Mouse (Mus musculus): ENCODE results near the gene Etfa.
A peak's percentile ranks its signal among the peaks of the same experiment; 100 is the strongest.

Gene Etfa

DNA sequence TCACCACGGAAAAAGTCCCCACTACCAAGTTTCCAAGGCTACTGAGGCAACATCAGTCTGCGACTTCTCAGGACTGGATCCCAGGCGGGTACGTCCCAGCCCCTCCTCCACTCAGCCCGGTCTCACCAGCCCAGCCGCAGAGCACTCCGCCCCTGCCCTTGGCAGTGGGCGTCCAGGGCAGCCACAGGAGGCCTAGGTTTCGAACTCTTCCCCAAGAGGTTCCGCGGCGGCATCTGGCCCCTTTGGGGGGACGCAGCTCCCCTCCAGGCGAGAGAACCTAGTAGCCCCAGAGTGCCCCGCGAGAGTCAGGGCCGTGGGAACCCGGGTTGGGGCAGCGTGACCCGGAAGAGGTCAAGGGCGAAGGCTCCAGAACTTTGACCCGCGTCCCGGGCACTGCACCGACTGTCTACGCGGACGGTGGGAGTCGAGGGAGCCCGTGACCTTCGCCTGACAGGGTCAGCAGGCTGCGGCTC, 486 bp downstream of the Etfa start:
- no peak for DNase-seq (ENCODE audit: low spot score)

DNA sequence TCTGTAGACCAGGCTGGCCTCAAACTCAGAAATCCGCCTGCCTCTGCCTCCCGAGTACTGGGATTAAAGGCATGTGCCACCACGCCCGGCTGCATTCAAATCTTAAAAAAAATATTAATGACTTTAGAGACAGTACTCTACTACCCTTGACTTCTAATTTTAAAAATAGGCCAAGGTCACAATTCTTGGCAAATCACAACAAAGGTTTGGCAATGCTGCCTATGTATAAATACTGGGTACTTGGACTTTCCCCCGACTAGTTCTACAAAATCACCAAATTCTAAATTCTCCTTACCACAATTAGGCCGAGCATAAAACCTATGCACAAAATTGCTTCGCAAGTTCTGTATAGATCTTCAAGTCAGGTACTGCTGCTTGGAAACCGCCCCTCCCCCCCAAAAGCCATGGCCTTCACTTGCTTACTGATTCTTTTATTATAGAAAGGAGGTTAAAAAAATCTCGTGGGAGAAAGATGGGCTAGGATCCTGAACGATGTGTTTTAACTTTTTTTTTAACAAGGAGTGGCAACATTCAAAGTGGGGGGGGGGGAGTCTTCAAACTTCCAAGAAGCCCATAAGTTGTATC, 1.3 kb downstream of the Etfa start:
- no peak for DNase-seq (ENCODE audit: low spot score)

DNA sequence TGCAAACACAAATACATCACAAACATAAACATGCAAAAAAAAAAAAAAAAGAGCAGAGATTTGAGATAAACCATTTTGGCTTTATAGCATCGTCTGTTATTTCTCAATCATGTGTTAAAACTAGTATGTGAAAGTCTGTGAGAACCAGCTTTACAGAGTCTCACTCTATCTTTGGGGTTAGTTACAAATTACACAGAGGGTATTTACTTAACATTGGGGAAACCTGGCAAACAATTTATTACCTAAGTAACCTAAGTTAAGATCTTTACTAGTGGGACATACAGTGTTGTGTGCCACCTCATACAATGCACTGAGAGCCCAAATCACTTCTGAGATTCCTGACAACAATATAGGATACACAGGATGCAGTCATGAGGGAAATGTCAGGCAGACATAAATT, 2.3 kb downstream of the Etfa start:
- no peak for DNase-seq (ENCODE audit: low spot score)

DNA sequence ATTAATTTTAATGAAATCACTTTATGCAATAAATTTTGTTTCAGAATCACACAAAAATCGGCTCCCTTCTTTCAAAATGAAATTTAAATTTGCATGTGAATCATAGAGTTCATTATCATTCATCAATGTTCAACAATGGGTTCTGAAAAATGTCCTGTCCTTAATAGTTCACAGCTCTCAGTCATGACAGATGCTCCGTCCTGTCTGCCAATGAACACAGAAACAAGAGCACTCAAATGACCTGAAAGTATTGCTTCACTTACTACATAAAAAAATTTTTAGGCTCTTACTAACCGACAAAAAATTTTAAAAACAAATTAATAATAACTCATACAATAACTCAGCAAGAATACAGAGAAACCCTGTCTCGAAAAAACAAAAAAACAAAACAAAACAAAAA, 3.3 kb downstream of the Etfa start:
- no peak for DNase-seq (ENCODE audit: low spot score)

DNA sequence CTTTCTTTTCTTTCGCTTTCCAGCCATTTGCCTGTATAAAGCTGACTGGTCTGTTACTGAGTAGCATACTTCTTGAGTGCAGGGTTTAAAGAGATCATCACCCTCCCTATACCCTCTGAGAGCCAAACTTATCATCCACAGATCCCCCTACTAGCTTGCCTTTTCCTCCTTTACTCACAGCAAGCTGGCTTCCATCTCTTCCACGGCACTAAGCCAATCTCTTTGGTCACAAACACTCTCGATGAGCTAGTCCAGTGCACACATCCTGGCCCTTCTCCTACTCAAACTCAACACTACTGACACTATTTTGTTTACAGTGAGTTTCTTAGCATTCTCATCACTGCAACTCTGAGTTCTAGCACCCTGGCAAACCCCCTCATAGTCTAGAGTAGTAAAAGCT, 4.1 kb downstream of the Etfa start:
- DNase-seq (ENCODE audit: low spot score), result no peak

DNA sequence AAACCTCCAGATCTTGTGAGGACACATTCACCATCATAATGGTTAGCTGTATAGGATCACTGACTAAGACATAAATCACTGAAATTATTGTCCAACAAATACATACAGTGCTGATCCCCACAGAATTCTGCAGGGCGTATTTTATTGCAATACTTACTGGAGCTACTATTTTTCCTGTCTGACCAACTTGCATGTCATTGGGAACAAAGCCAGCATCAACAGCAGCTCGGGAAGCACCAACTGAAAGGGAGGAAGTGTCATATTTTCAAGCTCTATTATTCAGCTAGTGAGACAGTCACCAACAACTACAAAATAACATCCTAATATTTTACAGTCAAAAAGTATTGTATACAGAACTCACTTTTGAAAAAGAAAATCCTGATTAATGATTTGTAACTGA, 29.9 kb downstream of the Etfa start:
- no peak for DNase-seq (ENCODE audit: low spot score)

DNA sequence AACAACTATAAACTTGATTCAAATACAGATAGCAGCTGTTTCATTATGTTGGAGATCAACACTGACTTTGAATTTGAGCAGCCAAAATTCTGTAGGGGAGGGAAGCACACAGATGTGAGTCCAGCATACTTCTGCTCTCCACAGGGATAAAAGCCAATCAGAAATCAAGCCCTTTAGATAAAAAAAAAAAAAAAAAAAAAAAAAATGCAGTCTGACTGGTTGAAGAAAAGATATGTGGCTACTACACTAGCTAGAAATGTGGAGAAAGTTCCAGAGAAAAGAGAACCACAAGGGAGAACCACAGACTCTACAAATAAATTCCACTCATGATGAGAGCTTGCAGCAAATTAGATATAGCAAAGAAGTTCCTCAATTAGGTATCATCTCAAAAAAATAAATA, 33.3 kb downstream of the Etfa start:
- no peak for DNase-seq (ENCODE audit: low spot score)

DNA sequence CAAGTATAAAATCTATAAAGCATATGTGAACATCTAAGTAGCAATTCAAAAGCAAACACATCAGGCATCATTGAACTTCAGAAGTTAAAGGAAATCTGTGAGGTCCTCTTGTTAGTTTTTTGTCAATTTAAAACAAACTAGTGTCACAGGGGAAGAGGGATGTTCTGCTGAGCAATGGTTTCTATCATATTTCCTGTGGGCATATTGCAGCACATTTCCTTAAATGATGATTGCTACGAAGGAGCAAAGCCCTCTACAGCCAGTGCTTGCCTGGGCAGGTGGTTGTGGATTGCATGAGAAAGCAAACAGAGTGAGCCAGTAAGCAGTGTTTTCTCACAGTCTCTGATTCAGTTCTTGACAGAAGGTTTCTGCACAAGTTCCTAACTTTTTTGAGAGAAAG, 36.0 kb downstream of the Etfa start:
- DNase-seq (ENCODE audit: low spot score), result no peak

DNA sequence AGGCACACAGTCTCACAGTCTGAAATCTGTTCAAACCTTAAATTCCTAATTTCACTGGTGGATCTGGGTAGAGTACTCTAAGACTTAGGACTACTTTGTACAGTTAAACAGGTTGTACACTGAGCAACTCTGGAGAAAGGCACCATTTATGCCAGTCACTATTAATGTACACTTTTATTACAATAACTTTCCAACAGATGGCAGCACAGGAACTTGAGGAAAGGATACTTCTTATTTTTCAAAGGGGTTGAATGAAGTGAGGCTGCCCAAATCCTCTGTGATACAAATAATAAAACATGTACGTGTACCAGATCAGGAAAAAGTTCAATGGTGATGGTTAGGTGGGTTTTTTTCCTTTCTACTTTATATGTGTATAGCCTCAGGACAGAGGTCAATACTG, 43.6 kb downstream of the Etfa start:
- no peak for DNase-seq (ENCODE audit: low spot score)

DNA sequence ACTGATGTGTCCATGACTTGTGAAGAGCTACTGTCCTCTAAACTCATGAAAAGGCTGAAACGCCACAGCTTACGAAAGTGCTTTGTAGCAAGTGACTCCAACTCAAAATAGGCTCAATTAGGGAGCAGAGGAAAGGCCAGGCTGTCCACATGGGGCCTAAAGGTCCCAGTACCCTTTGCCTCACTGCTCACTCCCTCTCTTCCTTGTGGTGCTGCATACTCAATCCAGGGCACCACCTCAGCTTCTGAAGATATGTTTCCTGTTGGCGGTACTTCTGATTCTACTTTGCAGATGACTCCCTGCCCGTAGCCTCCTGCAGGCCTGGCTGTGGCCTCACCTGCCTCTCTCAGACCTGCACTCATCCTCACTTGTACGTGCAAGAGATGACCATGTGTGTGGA, 58.7 kb downstream of the Etfa start:
- no peak for DNase-seq (ENCODE audit: low spot score)

DNA sequence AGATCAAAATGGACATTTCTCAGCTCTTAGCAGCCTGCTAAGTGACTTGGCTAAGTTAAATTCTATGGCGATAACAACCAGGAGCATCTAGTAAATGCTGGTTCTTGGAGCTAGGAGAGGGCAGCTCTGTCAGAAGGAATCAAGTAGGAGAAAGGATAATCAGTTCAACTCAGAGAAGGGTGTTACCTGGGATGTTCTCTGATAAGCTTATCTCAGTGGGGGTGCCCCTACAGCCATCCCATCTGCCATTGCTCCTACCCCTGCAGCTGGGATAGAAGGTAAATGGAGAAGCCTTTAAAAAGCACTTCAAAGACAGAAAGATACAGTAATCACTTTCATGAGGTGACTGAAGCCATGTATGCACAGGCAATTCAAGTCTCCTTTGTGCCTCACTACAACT, 59.1 kb downstream of the Etfa start:
- no peak for DNase-seq (ENCODE audit: low spot score)

DNA sequence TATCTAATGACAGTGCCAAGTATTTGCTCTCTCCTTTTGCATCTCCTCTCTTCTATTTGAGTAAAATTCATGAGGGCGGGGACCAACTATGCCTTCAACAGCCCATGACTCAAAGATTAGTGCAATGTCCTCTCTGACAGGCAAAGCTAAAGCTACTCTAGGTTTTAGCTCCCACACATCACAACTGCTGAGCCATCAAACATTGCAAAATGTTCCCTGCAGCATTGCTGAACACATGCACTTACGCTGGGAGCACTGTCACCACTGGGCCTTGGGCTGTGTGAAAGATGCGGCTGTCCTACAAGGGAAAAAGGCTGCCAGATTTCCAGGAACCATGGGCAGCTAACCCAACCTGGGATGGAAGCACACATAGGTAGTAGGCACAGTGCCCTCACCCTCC, 60.6 kb downstream of the Etfa start:
- no peak for DNase-seq (ENCODE audit: low spot score)

DNA sequence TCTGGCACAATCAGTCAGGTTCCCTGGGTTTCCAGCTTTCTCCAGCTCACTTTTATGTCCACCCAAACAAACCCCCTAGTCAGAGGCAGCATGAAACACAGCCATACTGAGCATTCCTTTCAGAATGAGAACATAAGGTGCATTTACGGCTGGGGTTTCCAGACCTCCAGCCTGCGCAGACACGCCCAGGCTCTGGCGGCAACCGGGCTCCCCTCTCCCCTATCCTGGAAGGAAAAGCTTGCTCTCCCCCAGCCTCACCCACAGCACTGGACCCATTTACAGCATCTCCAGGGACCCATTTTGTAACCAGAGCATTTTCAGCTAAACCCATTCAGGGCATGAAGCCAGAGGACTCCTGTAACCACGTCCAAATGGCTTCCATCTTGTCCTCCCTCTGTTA, 62.0 kb downstream of the Etfa start:
- no peak for DNase-seq (ENCODE audit: low spot score)

DNA sequence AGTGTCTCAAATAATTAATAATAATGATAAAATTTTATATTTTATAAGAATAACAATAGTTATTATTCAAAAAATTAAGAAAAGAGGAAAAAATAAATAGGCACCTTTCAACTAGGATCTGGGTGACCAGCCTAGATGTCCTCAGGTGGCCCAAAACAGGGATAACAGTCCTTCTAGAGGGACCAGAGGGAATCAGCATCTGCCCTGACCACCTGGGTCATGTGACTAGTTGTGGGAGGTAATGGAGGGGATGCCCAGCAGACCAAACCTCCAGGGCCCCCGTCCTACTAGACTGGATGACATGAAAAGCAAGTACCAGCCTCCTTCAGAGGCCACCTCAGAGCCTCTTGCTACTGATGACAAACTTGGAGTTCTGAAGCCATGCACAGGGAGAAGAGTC, 62.9 kb downstream of the Etfa start:
- no peak for DNase-seq (ENCODE audit: low spot score)

DNA sequence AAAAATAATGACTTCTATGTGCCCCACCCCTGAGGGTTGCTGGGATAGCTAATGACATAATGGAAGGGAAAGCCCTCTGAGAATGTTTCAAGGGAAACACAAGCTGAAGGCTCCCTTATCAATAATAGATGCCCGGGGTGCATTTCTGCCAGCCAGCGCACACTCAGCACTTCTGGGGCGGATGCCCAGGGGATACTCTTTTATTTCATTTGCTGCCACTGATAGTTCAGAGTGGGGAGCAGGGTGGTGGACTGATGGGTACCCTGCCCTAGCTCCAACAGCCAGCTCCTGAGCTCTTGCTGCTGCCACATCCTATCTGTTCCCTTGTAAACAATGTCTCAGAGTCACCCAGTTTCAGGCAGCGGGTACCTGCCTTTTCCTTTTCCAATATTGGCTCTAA, 64.5 kb downstream of the Etfa start:
- DNase-seq (ENCODE audit: low spot score), result no peak

DNA sequence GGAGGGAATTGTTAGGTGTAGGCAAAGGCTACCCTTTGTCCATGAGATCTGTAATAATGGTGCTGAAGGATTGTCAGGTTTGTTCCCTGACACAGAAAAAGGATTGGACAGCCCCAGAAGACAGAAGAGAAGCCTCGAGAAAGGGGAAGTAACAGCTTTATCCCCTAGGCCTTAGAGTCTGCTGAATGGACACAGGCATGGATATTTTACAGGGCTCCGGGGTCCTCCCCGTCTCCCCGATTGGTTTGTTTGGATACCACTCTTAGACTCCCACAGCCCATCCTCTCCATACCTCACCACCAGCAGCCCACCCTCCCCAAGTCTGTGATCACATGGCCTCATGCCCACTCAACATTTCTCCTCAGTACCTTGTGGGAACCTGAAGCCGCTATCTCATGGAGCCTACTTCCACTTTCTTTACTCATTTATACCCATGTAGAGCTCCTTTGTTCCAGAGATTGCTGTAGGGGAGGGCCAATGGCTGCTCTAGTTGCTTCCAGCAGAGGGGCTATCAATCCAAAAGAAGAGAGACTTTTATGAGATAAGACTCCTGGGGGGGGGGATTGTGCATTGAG, 72.8 kb downstream of the Etfa start:
- no peak for DNase-seq (ENCODE audit: low spot score)

DNA sequence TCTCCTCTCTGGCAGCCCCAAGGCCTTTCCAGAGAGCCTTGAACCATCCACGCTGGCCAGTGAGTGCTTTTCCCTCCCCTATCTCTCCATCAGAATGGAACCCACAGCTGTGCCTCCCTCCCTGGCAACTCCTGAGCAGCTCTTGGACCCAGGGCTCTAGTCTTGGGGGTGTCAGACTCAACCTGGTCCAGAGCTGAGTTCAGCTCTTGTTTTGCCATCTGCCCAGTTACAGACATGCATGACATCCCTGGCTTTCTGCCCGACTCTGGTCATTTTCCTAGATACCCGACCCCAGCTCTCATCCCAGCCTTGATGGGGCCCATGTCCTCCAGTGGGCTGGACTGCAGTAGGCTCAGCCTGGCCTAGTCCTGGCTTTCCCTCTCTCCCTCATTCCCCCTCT, 73.6 kb downstream of the Etfa start:
- no peak for DNase-seq (ENCODE audit: low spot score)

DNA sequence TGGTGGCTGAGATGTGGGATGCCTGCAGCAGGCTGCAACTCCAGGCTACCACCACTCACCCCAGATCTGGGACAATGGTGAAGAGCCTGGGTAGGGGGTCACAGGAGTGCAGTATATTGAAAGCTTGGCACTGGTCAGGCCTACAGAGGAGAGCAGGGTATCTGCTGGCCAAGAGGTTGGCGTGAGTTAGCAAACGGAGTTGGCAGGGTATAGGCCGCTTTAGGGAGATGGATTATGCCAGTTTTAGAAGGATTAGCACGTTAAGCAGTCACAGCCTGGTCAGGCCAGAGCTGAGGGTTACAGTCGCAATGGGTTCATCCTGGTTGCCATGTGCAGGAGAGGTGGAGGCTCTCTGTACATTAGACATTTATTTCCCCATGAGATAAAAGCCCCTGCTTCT, 78.2 kb downstream of the Etfa start:
- DNase-seq (ENCODE audit: low spot score), result no peak

DNA sequence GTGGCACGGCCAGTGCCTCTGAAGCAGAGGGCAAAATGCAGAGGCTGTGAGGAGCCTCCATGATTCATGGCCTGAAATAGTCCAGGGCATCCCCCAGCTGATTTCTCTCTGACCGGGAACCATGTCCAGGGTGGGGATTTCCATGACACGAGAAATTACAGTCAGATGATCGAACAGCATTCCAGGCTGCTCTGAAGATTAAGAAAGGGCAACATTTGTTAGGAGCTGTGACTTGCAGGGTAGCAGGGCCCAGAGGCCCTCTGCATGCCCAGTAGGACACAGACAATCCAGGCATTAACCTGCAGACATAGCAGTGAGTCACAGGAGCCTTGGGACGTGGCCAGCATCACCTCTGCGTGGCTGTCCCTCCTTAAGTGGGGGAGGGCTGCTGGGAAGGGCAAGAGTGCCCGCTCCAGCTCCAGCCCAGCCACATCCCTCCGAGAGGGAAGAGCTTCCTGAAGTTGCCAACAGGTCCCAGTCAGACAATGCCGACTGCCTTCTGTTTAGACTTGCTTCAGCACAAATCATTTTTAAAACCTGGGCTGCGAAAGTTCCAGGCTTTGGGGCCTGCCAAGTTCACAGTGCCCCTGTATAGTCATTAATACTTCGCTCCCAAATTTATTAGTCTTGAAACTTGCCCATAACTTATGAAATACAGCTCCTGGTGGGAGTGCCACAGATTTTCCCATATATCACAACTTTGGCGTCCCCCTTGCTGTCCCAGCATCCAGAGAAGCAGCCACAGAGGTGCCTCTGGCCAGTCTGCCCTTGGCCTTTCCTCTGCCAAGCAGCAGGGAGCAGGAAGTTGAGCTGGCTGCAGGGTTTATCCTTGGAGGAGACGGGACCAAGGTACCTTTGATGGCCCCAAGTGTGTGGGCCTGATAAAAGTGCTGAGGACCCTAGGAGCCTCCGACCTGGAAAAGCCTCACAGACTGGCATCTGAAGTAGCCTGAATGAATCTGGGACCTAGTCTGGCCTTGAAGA, 79.4 kb downstream of the Etfa start:
- no peak for DNase-seq (ENCODE audit: low spot score)

DNA sequence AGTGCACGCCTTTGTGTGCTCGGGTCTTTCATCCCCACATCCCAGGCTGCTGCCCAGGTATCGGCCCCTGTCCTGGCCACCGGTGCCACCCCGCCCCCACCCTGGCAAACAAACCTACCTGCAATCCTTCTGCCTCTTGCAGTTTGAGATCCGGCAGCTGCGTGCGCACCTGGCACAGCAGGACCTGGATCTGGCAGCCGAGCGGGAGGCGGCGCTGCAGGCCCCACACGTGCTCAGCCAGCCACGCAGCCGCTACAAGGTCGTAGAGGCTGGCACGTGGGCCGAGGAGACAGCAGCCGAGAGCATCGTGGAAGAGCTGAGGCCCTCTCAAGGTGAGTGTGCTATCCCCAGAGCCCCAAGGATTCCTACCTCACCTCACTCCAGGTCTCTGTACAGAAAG, 81.9 kb downstream of the Etfa start:
- DNase-seq (ENCODE audit: low spot score), result no peak

DNA sequence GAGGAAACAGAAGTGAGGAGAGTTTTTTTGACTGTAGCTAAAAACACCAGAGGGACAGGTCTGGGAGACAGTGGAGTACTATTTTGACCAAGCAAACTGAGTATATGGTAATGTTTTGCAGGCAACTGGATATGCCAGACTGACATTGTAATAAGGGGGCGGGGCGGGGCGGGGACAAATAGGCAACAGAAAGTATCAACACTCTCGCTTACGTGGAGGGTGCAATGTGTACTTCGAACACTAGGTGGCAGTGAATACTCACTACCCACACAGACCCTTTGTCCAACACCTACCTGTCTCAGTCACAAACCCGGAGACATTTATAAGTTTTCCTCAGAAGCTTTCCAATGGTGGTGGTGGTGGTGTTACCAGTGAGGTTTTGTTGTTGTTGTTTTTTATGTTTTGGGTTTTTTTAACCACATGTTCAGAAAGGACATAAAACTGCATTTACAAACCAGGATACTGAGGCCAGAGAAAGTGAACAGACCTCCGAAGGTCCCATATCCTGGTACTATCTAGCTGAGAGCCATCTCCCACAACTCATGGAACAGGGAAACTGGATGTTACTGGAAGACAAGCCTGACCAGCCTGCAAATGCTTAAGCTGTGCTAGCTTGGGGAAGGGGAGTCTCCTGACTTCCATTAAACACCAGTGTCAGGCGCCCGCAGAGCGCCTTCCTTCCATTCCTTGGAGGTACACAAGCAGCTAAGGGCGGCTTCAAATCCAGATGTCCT, 82.6 kb downstream of the Etfa start:
- DNase-seq (ENCODE audit: low spot score), result peak; percentile 24

DNA sequence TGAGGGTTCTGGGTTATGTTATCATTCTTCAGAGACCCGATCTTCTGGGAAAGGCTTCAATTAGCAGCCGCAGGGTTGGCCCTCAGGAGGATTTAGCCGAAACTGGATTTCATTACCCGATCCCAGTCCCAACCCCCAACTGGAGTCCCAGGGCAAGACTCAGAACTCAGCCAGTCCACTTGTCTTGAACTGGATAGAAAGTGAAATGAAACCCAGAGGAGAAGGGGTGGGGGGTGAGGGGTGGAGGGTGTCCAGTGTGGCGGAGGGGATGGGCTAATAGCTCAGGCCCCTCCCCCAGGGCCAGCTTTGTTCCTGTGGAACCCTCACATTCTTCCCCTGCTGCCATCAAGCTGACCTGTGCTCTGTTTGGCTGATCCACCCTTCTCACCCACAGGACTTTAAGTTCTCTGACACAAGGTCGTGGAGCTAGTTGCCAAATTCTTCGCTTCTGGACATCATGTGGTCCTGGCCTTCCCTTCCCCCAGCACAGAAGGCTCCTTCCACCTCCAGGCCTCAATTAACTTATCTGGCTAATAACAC, 86.7 kb downstream of the Etfa start:
- no peak for DNase-seq (ENCODE audit: low spot score)

Measured in ovary, postnatal 10 days (tissue).